Mouse (Mus musculus): Measurements from ENCODE around the gene Pard3b.

Gene Pard3b

DNA sequence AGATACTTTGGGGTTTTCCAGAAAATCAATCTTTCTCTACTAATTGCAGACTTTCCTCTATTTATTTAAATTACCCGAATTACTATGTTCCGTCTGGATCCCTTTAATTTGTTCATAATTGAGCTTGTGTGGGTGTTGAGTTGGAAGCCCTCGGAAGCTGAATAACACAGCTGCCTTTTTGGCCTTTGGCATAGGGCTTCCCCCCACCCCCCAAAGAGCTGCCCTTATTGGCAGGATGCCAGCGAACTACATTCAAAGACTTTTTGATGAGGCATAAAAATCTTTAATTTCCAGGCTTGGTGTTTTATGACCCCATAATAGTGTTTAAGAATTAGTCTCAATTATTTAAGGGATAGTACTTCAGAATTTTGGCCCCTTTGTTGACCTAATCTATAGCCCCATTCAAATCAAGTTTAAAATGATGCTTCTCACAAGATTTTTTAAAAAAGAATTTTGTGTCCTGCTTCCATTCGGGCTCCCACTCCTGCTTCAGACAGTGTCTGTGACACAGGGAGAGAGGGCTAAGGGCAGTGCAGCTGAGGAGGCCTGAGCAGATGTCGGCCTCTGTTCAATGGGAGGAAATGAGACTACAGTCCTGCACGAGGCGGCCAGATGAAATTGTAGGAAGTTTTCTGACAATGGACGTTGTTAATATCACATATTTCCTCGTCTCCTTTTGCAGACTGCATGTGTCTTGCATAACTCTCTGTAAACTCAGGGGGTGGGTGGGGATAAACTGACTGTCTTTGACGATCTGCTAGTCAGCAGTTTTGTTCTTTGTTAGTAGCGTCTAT is 605.8 kb downstream of the Pard3b start:
- DNase-seq (ENCODE audit: low read depth, low spot score): no peak

DNA sequence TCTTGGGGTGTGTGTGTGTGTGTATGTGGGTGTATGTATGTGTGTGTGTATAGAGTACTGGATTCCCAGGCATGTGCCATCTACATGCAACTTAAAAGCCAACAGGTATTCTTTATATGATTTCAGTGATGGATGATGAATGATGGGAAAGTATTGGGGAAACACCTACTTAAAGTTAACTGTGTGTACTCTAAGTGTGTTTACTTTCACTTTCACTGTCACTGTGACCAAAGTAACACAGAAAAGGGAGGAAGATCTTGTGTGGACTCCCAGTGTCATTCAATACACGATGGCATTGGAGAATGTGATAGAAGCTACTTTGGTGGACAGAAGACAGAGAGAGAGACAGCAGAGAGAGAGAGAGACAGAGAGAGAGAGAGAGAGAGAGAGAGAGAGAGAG is 613.8 kb downstream of the Pard3b start:
- peak; percentile 10 for DNase-seq (ENCODE audit: low read depth, low spot score)

DNA sequence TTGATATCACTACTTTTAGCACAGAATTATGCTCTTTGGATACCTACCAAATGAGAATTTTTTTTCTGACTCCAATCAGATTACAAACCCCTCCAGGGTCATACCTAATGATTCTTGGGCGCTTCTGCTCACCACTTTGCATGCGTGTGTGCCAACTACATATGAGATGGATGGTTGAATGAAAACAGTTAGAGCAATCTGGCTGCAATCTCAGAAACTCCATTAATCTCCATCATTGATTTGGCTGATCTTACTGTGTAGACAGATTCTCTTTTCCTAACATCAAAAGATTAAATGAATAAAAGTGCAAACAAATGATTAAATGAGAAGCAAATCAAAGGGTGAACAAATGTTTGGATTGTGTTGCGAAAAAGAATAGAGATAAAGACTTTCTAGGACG is 615.7 kb downstream of the Pard3b start:
- no peak for DNase-seq (ENCODE audit: low read depth, low spot score)

DNA sequence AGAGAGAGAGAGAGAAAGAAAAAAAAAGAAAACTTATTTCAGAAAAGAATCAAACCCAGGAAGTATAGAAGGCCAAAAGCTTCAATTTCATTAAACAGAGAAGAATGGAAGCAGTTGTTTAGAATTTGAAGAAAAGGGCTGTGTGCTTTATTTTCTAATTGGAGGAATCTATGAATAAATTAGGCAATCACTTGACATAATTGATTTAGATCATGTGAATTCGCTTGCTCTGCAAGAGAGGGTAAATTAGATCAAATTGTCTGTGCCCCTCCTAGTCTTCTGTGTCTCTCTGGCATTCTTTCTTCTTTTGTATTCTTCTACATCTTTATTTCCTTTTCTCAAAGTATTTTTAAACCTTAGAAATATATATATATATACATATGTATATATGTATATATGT is 616.3 kb downstream of the Pard3b start:
- no peak for DNase-seq (ENCODE audit: low read depth, low spot score)

DNA sequence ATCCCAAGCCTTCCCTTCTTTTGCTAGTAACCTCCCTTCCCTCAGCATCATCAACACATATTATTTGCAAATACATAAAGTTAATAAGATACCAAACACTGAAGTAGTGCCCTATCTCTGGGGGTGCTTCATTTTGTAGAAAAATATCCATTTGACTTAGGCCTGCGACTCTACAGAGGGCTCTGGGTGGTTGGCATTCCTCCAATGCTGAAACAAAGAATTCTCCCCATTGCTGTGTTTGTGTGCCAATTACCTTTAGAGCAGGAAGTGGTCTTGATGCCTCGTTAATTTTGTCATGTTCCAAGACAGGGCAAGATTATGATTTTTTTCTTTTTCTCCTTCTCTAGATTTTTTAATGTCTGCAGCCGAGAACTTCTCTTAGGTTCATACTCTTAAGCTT is 637.8 kb downstream of the Pard3b start:
- DNase-seq (ENCODE audit: low read depth, low spot score): no peak

DNA sequence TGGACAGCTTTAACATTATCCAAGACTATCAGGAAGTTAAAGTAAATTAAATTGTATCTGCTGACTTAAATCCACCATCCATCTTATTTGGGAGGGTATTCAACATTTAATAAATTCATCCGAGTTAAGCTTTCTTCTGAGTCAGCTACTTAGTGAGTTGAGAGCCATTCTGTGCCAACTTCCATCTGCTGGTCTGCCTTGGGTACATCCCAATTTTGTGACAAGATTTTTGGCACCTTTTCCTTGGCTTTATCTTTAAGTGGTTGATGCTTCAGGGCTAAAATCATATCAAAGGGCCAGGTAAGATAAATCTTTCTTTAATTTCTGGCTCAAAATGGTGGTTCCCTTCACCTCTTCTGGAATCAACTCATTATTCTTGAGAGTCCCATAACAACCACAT is 640.0 kb downstream of the Pard3b start:
- DNase-seq (ENCODE audit: low read depth, low spot score): no peak

DNA sequence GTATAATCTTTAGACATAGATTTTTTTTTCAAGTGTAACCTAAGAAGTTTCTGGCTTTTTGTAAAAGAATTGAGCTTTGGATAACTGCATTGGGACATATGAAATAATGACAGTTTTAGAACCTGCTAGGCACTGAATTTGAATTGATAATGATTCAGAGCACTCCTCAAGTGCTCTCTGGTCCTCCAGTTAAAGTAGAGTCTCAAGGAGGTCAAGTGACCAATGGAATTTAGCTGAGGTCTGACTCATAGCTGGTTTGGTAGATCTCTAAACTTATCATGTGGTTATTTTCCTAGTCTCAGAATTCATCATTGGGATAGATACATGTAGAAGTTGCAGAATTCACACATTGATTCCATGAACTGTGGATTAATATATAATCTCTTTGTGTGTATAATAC is 642.0 kb downstream of the Pard3b start:
- DNase-seq (ENCODE audit: low read depth, low spot score): no peak

DNA sequence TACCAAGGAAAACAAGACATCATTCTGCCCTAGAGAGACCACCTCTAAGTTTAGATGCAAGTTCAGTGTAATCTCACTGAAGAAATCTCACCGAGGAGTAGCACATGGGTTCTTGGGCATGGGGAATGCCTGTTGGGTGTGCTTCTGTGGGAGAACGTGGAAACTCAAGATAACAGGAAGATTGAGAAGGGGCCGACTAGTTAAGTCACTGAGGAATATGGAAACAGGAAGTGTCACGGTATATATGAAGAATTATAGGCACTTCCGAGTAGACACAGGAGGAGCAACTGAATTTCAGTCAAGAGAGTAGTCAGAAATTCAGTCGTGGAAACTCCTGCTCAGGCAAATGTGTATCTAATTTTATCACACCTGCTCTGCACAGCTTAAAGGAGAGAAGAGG is 644.2 kb downstream of the Pard3b start:
- DNase-seq (ENCODE audit: low read depth, low spot score): no peak

DNA sequence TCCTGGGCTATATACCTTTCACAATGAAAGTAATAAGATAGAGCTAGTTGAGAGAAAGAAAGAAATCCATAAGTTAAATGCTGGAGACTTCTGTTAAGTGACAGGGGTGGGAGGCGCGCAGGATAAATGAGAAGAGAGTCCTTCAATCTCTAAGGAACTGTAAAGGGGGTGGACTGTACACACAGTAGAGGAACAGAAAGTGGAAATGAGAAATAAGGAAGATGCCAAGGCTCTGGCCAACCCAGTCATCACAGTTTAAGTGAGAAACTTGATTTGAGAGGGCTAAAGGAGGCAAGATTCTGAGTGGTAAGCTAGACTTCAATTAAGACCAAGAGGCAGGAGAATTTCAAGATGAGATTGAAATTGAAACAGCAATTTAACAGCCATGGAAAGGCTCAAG is 645.0 kb downstream of the Pard3b start:
- no peak for DNase-seq (ENCODE audit: low read depth, low spot score)

DNA sequence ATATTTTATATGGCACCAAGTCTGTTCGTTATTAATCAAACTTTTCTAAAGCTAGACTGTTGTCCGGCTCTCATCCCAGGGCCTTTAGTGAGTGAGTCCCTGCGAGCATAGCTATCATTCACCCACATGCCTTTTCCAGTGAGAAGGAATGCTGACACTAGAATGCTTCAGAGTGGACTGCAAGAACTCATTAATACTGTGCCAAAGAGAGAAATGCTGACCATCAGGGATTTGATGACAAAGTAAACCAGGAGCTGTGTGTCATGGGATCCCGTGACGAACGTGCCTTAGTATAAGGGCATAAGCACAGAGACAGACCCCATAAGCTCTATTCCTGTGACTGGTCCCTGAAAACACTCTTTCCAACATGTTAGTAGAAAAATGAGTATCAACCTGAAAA is 670.8 kb downstream of the Pard3b start:
- DNase-seq (ENCODE audit: low read depth, low spot score): no peak

DNA sequence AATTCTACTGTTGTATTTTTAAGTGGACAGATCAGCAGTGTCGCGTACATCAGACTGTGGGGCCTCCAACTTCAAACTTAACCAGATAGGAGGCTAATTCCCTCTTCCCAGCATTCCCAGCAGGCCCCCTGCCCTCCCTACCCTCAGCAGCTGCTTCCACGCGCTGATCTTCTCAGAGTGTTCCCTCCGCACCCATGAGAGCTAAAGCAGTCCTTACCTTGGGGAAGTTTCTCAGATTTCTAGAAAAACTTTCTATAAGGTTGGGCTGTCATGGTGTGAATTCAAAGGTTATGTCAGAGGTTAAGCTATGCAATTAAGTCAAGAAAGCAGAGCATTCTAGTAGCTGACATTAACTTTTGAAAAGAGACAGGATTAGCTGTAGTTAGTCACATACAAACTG is 686.6 kb downstream of the Pard3b start:
- no peak for DNase-seq (ENCODE audit: low read depth, low spot score)

DNA sequence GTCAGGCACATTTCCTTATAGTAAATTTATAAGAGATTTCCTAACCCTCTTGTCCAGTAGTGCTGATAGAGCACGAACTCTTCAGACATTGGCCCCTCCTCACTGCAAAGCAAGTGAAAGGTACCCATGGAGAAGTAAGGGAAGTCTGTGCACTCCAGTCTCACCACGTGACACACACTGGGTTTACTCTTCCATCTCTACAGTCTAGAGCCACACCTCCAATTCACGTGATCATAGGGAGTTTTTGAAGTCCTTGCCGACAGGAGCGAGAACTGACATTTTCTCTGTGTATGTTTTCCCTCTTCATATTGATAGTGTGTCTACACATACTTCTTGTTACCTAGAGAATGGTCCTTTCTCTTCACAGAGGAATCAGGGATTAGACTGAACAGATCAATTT is 689.1 kb downstream of the Pard3b start:
- no peak for DNase-seq (ENCODE audit: low read depth, low spot score)

DNA sequence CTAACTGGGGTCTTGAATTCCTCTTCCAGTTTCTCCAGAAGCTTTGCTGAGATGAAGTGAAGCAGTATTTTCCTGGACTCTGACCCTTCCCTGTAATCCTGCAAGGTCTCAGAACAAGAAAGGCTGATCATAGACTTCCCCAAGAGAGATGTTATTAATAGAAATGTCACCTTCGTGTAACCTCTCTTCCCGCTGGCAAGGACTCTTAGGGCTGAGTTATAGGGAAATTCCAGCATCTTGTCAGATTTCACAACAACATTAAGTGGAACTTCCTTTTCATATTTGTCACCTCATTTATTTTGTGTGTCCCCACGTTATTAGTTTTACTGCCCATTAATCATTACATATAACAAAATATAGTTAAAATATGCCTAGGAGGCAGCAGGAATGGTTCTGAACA is 690.2 kb downstream of the Pard3b start:
- DNase-seq (ENCODE audit: low read depth, low spot score): no peak

DNA sequence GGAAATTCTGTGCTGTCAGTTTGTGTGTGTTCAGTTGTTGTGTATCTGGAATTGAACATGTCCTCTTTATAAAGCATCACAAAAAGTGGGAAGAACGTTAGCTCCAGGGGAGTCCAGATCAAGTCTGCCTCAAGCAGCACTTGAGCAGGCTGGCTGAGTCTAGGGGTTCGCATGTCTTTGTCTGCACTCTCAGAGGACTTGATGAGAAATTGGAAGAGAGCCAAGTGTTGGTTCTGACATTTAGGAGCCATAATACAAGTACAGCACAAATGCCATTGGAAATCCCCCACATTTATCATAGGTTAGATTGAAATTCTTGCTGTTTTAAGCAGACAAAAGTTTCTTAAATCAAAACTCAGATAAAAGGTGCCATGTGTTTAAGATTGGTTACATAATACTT is 694.4 kb downstream of the Pard3b start:
- no peak for DNase-seq (ENCODE audit: low read depth, low spot score)

DNA sequence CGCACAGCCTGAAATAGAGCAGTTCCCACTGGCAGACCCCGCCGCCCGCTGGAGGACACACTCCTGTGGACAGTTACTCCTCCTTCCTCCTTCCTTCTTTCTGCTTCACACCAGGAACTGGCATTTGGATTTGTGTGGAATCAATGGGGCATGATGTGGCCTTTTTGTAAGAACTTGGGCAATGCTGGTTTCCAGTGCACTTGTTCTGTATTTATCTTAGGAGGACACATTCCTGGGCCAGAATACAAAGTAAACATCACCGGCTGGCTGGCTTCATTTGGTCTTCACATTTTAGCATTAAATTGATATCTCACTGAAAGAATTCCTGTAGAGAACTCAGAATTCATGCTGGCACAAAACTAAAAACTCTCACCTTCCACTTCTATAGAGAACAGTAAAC is 695.6 kb downstream of the Pard3b start:
- no peak for DNase-seq (ENCODE audit: low read depth, low spot score)

DNA sequence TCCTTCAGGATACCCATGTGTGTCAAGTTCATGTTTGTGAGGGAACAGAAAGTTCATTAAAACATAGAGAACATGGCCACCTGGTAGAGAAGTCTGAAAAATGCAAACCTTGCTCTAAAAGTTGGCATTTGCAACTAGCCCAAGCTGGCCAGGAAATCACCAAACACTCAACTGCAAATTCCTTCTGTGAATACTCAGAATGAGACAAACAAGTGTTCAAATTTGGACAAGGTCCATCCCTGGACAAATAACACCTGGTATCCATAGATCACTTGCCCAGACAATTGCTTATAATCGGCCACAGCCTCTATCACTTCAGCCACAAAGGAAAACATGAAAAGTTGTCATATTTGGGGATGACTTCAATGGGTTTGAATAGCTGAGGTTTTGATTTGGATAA is 701.6 kb downstream of the Pard3b start:
- no peak for DNase-seq (ENCODE audit: low read depth, low spot score)

DNA sequence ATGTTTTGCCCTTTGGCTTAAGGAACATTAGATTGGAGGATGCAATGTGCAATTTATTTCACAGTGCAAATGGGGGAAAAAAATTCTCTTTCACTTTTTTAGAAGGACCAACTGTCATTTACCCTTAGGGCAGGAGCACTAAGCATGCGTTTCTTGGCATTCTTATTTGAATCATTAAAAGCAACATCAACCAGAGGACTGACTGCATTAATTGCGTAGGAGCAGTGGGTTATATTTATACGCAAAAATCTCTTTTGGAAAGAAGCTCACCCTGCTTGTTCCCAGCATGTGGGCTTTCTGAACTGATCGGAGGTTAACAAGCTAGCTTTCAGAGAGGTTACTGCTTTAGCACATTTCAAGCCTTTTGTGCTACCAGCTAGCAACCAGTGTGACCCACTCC is 705.7 kb downstream of the Pard3b start:
- DNase-seq (ENCODE audit: low read depth, low spot score): no peak

DNA sequence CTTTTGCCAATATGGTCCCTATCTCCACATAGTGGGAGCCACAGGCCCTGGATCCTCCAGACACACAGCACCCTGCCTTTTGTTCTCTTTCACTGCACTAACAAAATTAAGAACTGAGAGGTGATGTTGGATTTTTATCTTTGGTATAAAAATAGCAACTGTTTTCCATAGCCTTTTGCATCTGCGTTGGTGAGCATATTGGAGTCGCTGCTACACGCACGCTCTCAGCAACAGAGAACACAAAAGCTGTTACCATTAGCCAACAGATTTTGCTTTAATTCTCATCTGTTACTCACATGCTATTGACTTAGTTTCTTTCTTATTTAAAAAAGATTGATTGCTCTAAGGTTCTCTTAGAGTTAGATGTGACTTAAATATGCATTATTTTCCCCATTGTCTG is 709.7 kb downstream of the Pard3b start:
- no peak for DNase-seq (ENCODE audit: low read depth, low spot score)

DNA sequence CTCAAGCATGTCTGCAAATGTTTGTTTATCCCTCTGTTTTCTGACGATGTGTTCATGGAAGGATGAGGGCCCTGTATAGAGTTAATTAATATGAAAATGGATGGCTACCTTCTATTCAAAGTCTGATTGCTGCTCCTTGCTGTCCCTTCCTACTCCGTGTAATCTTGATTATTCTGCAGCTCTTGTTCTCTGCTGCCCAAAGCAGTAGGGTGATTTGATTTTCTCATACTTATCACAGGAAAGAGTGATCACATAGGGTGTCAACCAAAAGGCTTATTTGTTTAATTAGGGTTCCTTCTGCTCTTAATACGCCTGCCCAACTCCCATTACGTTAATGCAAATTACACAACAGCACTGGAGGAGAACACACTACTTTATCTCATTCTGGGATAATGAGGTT is 716.9 kb downstream of the Pard3b start:
- no peak for DNase-seq (ENCODE audit: low read depth, low spot score)

DNA sequence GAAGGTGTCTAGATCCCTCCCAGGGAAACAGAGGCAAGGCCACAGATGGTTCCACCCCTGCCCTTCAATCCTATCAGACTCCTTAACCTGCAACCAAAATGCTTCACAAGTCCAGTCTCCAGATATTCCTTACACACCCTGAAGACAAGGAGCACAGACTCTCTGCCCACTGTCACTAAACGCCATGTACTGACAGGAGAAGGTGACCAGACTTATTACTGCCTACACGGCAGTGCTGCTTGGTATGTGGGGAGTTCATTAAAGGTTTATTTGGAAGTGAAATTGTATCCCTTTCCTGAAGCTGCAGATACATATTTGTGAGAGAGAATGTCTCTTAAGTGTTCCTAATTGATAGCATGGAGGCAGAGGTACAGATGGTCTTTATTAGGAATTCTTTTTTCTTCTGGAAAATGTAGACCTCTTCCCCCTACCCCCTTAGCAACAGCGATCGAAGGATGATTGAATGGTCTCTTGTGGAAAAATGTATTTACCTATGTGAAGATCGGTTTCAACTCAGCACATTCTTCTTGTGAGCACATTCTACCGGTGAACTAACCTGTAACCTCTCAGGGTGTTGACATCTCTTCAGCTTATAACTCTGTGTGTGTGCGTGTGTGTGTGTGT is 735.9 kb downstream of the Pard3b start:
- DNase-seq (ENCODE audit: low read depth, low spot score): no peak

DNA sequence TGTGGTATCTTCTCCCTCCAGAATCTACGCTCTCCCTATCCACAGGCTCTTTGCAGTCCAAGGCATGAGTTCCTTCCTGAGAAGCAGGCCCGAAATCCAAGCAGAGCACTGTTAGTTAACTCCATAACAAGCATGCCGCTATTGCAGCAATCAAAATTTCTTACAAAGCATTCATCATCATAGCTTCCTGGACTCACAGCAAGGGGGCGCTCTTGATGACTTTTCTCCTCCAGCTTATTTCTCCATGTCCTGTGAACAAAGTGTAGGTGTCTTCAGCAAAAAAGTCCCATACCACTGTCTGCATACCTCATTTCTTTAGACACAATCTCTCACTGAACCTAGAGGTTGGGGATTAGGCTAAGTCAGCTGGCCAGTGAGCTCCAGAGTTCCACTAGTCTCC is 739.7 kb downstream of the Pard3b start:
- peak; percentile 3 for DNase-seq (ENCODE audit: low read depth, low spot score)

DNA sequence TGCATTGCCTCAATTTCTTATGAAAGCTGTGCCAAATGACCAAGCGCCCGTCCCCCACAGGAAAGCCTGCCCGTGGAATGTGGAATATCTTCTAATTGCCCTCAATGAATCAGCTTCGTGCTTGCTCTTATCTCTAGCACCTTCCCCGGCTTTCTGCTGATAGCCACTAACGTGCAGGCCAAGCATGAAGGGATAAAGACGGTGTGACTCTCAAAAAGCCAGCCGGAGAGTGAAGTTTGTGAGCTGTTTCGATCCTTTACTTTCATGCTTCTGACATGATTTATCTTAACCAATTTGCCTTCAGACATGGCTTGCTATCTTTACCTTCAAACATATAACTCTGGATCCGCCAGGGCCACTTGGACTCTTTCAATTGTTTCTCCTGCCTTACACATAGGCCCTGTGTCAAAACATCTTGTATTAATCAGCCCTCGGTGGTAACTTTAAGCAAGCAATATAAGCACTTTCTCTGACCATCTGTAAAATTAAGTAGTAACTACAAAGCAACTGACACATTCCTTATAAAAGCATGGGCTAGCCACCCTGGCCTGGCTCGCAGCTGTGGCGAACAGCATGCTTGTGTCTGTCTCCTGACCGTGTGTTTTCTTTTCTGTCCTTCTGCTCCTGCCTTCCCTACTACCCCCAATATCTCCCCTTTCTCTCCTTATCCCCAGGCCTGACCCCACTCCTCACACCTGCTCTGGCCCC is 744.3 kb downstream of the Pard3b start:
- DNase-seq (ENCODE audit: low read depth, low spot score): no peak

DNA sequence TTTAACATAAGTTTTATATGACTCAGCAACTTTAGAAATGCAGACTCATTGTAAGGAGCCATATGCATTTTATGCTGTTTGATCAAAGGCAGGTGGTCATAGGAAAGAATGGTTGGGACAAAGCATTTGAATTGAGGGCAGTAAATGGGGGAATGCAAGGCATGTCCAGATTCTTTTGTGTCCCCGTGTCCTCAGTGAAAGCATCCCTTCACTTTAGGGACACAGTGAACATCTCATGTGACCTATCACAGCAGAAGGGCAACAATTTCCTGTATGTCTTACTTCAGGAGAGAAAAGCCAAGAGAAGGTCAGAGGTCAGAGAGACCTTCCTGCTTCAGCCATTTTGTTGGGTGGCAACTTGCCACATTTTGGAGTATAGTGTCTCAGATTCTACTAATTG is 745.6 kb downstream of the Pard3b start:
- DNase-seq (ENCODE audit: low read depth, low spot score): no peak
